Mouse (Mus musculus): ENCODE measurements around the gene Txndc9. TPM values are rescaled to one million over a fixed set of nuclear protein-coding genes. Genes with fewer than 3 reads are reported as not detected.
"Not testable (repeated sequence)": the region's sequence is repeated elsewhere in the genome, so short reads cannot be mapped to it uniquely, and the experiment has no call there.

The Txndc9 gene
- total RNA-seq, 2 experiments from 2014 or later = 61.6 to 63.0 TPM

DNA sequence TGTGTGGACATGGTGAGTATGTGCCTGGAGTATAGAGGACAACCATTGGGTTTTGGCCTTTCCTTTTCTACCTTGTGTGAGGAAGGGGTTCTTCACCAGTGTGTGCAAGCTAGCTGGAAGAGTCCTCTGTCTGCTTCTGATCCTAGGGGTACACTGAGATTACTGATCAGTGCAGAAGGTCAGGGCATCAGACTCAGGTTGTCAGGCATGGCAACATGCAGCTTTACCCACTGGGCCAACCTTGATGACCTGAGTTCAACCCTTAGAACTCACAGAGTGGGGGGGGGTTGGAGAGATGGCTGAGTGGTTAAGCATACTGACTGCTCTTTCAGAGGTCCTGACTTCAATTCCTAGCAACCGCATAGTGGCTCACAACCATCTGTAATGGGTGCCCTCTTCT is 13.4 kb downstream of the Txndc9 start:
- intact Hi-C loops (cut with DNase I) = loop anchor here (10.0 kb wide), 1 partner anchor 310 kb away; no protein-coding TSS in a partner anchor

DNA sequence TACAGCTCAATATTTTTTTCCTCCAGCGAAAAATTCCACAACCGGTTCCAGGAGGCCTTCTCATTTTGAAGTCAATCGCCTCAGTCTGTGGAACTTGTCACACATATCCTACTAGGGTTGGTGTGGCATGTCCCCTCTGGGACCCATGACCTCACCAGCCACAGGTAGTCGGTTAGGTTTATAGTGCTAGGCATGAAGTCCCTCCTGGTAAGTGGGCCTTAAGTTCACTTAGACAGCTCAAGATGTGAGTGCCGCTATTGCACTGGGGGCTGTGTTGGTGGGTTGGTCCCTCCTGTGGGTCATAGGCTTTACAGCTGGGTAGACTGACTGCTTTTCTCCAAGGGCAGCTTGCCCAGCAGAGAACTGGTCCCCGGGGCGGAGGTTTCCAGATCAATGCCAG is 20.4 kb downstream of the Txndc9 start:
- intact Hi-C loops (cut with DNase I) = no loop called here

More for the DNA sequence above, 13.4 kb downstream of the Txndc9 start:
- no peak for DNase-seq

DNA sequence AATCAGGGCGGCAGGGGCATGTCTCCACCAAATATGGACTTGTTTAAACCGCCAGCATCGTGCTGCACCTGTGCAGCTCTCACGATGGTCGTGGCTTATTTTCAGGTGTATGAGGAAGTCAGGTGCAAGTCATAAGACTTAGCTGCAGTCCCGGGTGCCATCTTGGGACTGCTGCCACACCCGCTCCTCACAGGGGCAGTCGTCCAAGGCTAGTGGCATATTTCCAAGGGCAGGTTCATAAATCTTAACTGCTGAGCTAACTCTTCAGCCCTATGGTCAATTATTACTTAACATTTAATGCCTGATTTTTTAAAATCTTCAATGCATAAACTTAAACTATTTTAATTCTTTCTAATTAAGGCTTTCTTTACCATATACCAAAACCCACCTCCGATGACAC is 21.0 kb downstream of the Txndc9 start:
- DNase-seq; intact Hi-C loops (cut with DNase I): not testable (repeated sequence)

More for the DNA sequence above, 20.4 kb downstream of the Txndc9 start:
- no peak for DNase-seq

DNA sequence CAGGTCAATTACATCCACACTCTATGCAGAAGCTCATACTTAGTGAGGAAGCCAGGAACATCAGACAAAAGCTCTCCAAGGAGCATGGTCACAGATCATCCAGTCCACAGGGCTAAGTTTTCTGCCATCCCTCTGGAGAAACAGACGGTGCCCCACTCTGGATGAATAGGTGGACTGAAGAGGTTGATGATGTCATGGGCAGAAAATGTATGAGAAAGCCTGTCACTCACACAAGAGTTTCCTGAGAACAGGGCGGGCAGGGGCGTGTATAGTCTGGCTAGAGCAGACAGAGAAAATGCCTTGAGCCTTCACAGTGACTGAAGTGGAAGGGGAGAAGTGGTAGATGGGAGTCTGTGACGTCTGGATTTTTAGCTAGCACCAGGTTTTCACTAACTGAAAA is 26.2 kb downstream of the Txndc9 start:
- no peak for DNase-seq

DNA sequence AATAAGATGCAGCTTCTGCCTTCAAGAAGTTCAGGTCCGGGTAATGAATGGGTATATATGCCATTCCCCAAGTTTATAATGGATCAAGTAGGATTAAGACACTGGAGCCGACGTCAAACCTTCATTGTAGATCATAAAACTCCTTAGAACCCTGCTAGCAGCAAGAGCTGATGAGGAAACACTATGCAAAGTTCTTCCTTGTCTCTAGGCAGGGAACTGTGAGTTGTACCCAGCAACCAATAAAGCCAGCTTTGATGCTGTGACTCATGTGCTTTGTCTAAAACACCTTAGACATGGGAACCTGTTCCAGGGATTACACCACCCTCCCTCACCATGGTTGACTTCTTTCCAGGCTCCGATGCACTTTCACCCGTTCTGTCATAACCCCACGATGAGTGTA is 28.9 kb downstream of the Txndc9 start:
- DNase-seq = no peak
- intact Hi-C loops (cut with DNase I) = no loop called here

More for the DNA sequence above, 26.2 kb downstream of the Txndc9 start:
- intact Hi-C loops (cut with DNase I) = no loop called here

DNA sequence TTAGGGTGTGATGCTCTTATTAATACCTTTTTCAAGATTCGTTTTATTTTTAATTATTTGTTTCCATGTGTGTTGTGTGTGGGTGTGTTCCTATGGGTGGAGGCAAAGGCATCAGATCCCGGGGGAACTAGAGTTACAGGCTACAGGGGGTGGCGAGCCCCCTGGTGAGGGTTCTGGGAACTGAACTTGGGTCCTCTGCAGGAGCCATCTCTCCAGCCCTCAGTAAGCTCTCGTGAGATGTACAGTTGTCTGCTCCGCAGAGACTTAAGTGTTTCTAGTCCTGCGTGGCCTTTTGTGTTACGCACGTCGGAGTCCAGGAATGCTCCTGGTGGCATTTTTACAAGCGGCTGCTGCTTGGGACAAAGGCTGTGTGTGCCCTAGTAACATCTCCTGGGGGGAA is 32.1 kb downstream of the Txndc9 start:
- no peak for DNase-seq
- intact Hi-C loops (cut with DNase I) = no loop called here

DNA sequence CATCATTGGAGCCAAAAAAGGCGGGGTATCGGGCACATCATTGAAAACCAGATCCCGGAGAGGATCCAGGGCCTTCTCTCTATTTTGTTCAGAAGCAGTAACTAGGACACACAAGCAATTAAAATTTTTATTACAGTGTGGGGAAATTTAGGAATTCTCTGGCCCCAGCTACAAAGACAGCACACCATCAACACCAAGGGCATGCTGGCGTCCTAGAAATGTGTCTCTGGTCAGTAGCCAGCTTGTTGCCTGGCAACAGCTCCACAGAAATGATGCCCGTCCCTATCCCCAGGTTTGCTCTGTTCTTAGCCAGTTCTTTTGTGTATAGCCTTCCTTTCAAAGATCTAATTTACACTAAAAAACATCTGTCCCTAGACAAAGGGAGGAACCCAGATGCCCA is 38.2 kb downstream of the Txndc9 start:
- no peak for DNase-seq
- intact Hi-C loops (cut with DNase I) = no loop called here

DNA sequence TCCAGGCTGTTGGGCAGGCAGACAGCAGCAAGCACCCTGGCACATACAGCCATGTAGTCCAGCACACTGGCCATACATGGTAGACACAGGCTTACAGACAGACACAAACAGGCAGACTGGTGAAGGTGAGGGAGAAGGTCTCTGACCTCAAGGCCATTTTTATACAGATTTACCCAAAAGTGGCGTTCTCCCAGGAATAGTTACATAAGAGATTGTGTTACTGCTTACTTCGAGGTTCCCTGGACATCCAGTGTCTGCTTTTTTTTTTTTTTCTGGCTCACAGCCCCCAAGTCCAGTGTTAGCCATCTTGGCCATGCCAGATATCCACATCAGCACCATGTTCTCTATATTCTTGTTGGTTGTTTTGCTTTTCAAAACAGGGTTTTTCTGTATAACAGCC is 39.2 kb downstream of the Txndc9 start:
- no peak for DNase-seq
- intact Hi-C loops (cut with DNase I) = no loop called here

DNA sequence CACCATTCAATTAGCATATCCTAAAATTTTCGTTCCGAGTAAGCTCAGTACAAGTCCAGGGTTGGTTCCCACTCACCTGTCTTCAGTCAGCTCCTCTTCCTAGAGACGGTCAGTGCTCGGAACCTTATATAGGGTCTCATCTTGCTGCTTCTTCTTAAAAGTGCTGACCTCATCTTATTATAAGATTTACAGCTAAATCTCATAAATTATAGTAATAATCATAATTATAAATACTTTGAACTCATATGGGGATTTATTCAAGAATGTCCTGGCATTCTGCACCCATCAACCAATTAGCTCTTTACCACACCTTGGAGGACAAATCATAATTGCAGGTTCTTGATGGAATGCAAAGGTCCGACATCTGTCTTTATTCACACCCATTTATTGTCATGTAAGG is 40.0 kb downstream of the Txndc9 start, which contains the start of gene Lyg1:
Lyg1 (minus strand) TSS at position 101 of the 400 bp plus-strand sequence.
- no peak for DNase-seq
- intact Hi-C loops (cut with DNase I) = no loop called here

DNA sequence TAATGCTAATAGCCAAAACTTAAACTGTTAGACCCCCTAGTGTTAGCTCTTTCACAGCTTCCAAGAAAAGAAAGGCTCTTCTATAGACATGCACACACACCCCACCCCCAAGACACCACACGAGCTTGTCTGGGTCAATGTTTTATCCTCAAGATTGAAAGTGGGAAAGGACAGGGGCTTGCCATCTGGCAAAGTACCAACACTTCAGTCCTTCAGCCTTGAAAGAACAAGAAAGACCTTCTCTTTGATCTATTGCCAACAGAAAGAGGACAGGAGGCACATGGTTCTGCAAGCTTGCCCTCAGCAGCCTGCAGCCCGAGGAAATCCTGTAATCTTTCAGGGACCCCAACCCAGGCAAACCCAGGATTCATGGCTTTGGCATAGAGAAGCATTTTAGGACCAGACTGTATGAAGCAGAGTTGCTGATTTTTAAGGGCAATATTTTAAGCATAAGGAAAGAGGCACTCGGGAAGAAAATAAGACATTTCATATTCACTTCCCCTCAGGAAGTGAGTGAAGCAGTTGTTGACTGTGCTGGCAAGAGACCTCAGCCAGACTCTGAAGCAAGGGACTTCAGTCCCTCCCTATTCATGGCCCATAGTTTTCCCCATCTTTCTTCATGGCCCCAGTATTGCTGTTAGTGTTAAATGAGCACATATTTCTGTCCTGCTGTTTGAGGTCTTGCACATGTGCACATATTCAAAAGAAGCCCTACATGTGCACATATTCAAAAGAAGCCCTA is 40.8 kb downstream of the Txndc9 start:
- intact Hi-C loops (cut with DNase I) = no loop called here
- DNase-seq = no peak

DNA sequence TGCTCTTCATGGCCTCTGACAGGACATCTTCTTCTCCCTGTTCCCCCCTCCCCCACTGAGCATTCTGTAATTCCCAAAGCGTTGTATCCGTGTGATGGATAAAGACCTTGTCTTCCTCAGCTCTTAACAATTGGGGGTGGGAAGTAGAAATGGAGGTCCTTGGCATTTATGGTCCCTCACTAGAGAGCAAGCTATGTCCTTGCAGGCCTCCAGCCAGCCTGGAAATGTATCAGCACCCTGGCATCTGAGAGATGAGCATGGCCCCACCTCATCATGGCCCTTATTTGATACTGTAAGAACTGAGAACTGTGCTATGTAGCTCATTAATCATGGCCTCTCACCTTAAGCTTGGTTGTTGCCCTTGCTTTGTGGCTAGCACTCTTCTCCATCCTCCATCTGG is 42.4 kb downstream of the Txndc9 start:
- intact Hi-C loops (cut with DNase I) = no loop called here
- DNase-seq = no peak

DNA sequence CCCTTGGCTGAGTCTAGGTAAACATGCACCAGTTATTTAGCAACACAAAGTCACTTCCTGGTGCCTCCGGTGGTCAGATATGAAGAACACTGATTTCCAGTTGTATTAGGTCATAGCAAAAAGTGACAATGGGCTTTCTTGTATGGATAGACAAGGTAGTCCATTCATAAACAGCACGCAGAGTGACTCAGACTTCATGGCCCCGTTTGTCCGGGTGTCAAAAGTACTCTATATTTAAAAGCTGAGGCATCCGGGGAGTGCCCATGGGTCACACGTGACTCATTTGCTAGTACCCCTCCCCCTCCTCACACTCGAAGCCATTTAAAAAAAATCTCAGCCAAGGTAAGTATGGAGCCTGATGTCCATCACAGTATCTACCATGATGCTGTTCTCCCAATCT is 42.9 kb downstream of the Txndc9 start:
- intact Hi-C loops (cut with DNase I) = no loop called here
- no peak for DNase-seq

DNA sequence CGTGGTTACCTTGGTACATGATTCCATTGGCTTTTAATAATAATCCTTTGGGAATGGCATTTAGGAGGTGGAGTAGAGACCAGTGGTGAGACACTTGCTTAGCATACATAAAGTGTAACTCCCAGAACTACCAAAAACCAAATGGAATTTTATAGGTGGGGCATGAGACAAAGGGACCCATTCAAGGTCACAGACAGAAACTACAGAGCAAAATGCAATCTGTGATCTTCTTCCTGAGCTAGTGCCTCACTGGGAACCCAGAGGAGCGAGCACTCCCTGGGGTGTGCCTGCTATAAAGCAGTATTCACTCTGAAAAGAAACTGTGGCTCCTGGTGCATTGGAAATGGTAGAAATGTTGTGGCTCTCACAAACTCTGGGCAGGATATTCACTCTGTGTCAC is 48.8 kb downstream of the Txndc9 start:
- DNase-seq = no peak
- intact Hi-C loops (cut with DNase I) = no loop called here

Other genes starting within 250 kb of the Txndc9 start
- 1 to 10 TPM; 3.6 to 3.7 TPM for gene Tsga10, start 131.5 kb downstream of the Txndc9 start, total RNA-seq (2021)
- 10 to 100 TPM in 1 of 2 experiments, 1 to 10 TPM in 1; 8.7 to 10.7 TPM for gene Lipt1, start 126.2 kb downstream of the Txndc9 start, total RNA-seq (2021)
- gene Mitd1, start 107.5 kb downstream of the Txndc9 start, total RNA-seq (2021) = 1 to 10 TPM; 6.1 to 8.9 TPM
- 100 to 1,000 TPM; 300 to 315 TPM for gene Mrpl30, start 107.4 kb downstream of the Txndc9 start, total RNA-seq (2021)
- gene Lyg2, start 81.4 kb downstream of the Txndc9 start, total RNA-seq (2021) = not detected
- gene Lyg1, start 40.1 kb downstream of the Txndc9 start, total RNA-seq (2021) = not detected
- 10 to 100 TPM; 36.3 to 41.0 TPM for gene Eif5b, start 117 bp upstream of the Txndc9 start, total RNA-seq (2021)
- 10 to 100 TPM; 17.3 to 20.2 TPM for gene Rev1, start 131.9 kb upstream of the Txndc9 start, total RNA-seq (2021)

Measured in heart, postnatal 10 days (tissue).